Mouse (Mus musculus) CH12.LX (cell line): ENCODE results near the gene Slc43a1.

Experiments used
- BHLHE40 ChIP-seq: IDR thresholded peaks from 2 replicates; pipeline ENCODE4 v1.6.1; 2011; ENCODE audit warnings: mild to moderate bottlenecking, low read depth, low read length, improper control_type of control experiment
- CTCF ChIP-seq, 2 experiments: IDR thresholded peaks in 1 of 2; conservative IDR thresholded peaks in 1 of 2; 2 replicates each; pipeline ENCODE4 v1.5.1; 2011 to 2012; ENCODE audit warnings: low read depth in 2 of 2, low read length in 2 of 2, improper control_type of control experiment in 1 of 2, inconsistent platforms in 1 of 2, mild to moderate bottlenecking in 1 of 2, moderate library complexity in 1 of 2
- KAT2A ChIP-seq: IDR thresholded peaks from 2 replicates; pipeline ENCODE4 v1.6.1; 2012; ENCODE audit warnings: low read length, improper control_type of control experiment, inconsistent platforms; ENCODE audit not compliant: insufficient replicate concordance
- MAFK ChIP-seq: IDR thresholded peaks from 2 replicates; pipeline ENCODE4 v1.6.1; 2011; ENCODE audit warnings: low read length, improper control_type of control experiment; ENCODE audit not compliant: insufficient replicate concordance
- MAZ ChIP-seq: IDR thresholded peaks from 2 replicates; pipeline ENCODE4 v1.6.1; 2012; ENCODE audit warnings: low read depth, mild to moderate bottlenecking, inconsistent platforms, low read length, improper control_type of control experiment, moderate library complexity
- NELFE ChIP-seq: IDR thresholded peaks from 2 replicates; pipeline ENCODE4 v1.6.1; 2011; ENCODE audit warnings: low read depth, low read length, improper control_type of control experiment
- POLR2A ChIP-seq: IDR thresholded peaks from 2 replicates; pipeline ENCODE4 v1.6.1; 2011; ENCODE audit warnings: low read depth, mild to moderate bottlenecking, improper control_type of control experiment, low read length
- RCOR1 ChIP-seq: conservative IDR thresholded peaks from 2 replicates; pipeline ENCODE4 v1.6.1; 2012; ENCODE audit warnings: low read depth, mild to moderate bottlenecking, inconsistent platforms, low read length, improper control_type of control experiment
- TBP ChIP-seq: conservative IDR thresholded peaks from 2 replicates; pipeline ENCODE4 v1.6.1; 2011; ENCODE audit warnings: low read depth, low read length, improper control_type of control experiment
- USF1 ChIP-seq: IDR thresholded peaks from 2 replicates; pipeline ENCODE4 v1.6.1; 2014; ENCODE audit warnings: low read depth, mild to moderate bottlenecking, inconsistent platforms, low read length, improper control_type of control experiment
- ZC3H11A ChIP-seq: IDR thresholded peaks from 2 replicates; pipeline ENCODE4 v1.6.1; 2012; ENCODE audit warnings: low read depth, mild to moderate bottlenecking, inconsistent platforms, low read length, improper control_type of control experiment

DNA sequence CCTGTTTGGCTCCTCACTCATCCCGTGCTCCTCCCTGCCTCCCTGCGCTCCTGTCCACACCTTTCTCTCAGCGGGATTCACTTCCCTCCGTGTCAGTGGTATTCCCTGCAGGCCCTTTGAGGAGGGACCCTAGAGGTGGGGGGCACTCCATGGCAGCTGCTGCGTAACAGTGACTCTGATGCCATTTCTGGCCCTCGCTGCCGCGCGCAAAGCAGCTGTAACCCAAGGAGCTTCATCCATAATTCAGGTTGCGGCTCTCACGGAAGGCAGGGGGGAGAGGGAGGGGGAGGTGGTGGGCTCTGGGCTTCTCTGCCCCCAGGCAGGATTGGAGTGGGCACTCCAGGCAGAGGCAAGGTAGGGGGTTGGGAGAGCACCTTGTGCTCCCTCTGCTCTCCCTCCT is 44.9 kb downstream of the Slc43a1 start:
- TF ChIP-seq POLR2A (no peak), TBP (no peak), MAFK (no peak), MAZ (no peak), KAT2A (no peak), CTCF (conservative IDR thresholded peaks at IDR 0.05 in 1 of 2, IDR thresholded peaks at IDR 0.05 in 1 of 2; ENCODE audit: low read depth in 2 of 2, low read length in 2 of 2) (no peak), BHLHE40 (no peak), ZC3H11A (no peak), NELFE (no peak), USF1 (no peak), RCOR1 (no peak)
